Mouse (Mus musculus) liver, adult 2 months (tissue): ENCODE data around the gene Itgb2. TPM values are rescaled to one million over a fixed set of nuclear protein-coding genes. Genes with fewer than 3 reads are reported as not detected.
A peak's percentile ranks its signal among the peaks of the same experiment; 100 is the strongest.

Experiments used
- DNase-seq: peaks from one replicate; pipeline ENCODE4 v3.0.0-alpha.2; 2011; ENCODE audit warnings: low read depth, low spot score; ENCODE audit errors: extremely low read depth
- H3K27ac ChIP-seq: fragments of 200-500 bp; replicated peaks from 2 replicates; pipeline ENCODE4 v1.5.1; 2012; ENCODE audit warnings: low read depth, mild to moderate bottlenecking, control low read depth, inconsistent platforms, low read length; ENCODE audit not compliant: insufficient read depth
- H3K27me3 ChIP-seq: fragments of 200-500 bp; 2 replicates; pipeline ENCODE4 v1.6.1; 2012; ENCODE audit warnings: mild to moderate bottlenecking, moderate library complexity, low read length, inconsistent platforms; ENCODE audit not compliant: control insufficient read depth, insufficient read depth
- H3K36me3 ChIP-seq: fragments of 200-500 bp; 2 replicates; pipeline ENCODE4 v1.6.1; 2012; ENCODE audit warnings: low read length, inconsistent platforms; ENCODE audit not compliant: control insufficient read depth, insufficient read depth
- H3K4me1 ChIP-seq: fragments of 200-500 bp; 2 replicates; pipeline ENCODE4 v1.6.1; 2011; ENCODE audit warnings: low read length; ENCODE audit not compliant: control insufficient read depth, insufficient read depth
- H3K4me3 ChIP-seq: fragments of 200-500 bp; 2 replicates; pipeline ENCODE4 v1.5.1; 2011; ENCODE audit warnings: low read depth, mild to moderate bottlenecking, control low read depth, low read length, moderate library complexity; ENCODE audit not compliant: insufficient read depth
- H3K79me2 ChIP-seq: fragments of 200-500 bp; 2 replicates; pipeline ENCODE4 v1.6.1; 2012; ENCODE audit warnings: inconsistent platforms, mild to moderate bottlenecking, low read length, moderate library complexity; ENCODE audit not compliant: control insufficient read depth, insufficient read depth
- H3K9ac ChIP-seq: fragments of 200-500 bp; 2 replicates; pipeline ENCODE4 v1.6.1; 2012; ENCODE audit warnings: low read depth, mild to moderate bottlenecking, control low read depth, inconsistent platforms, low read length
- CTCF ChIP-seq: fragments of 200-500 bp; IDR thresholded peaks from 2 replicates; pipeline ENCODE4 v1.5.1; 2011; ENCODE audit warnings: low read depth, low read length, control low read depth
- POLR2A ChIP-seq: fragments of 200-500 bp; IDR thresholded peaks from 2 replicates; pipeline ENCODE4 v1.6.1; 2011; ENCODE audit warnings: low read length, control low read depth; ENCODE audit not compliant: insufficient read depth; ENCODE audit errors: extremely low read depth
- WGBS: fragments of 180-500 bp; shearing (Covaris S2); methylation state at CpG from one replicate; pipeline ENCODE4 v1.1.7; 2018; 5-methylcytosine and 5-hydroxymethylcytosine counted together
- polyA plus RNA-seq: library from polyadenylated mRNA; depleted of rRNA; stranded (reverse); fragments of >200 nt; gene quantifications from 2 replicates; pipeline ENCODE4 v1.2.3, GENCODE M21; 2012
- total RNA-seq: library from RNA; depleted of rRNA; stranded (reverse); fragments of >200 nt; gene quantifications from 2 replicates; pipeline ENCODE4 v1.2.3, GENCODE M21; 2014

The Itgb2 gene
- total and polyA plus RNA-seq, 2 experiments = 4.8 to 5.6 TPM

DNA sequence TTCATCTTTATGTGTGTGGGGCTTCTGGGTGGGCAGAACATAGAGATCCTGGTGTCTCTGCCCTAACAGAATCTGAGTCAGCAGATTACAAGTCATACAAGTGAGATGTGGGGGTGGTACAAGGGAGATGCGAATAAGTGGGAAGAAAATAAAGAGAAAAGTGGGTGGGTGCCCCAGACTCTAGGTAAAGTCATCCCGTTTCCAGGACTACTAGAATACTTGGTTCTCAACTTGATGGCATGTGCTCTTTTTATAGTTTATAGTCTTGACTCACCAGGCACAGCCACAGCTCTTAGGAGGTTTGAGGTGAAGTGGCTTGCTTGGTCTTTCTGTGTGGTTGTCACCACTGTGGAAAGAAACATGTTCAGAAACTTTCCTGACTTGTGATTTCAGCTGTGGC lies 66.0 kb downstream of the Itgb2 start:
- no peak for DNase-seq
- 0 out of 2 replicates have a peak, but pooled peaks cover under 1% of the 10 kb centered on the region for H3K4me1 ChIP-seq
- H3K36me3 ChIP-seq = peaks cover 62% of the 10 kb centered on the region
- 94% methylated on average over 2 of the region's 2 CpGs for WGBS
- no peak overlapping the region for H3K9ac ChIP-seq
- H3K27me3 ChIP-seq = no peaks in the 10 kb centered on the region
- H3K27ac ChIP-seq = no peak overlapping the region
- no peaks in the 10 kb centered on the region; the same call in 1 of the 2 replicates for H3K79me2 ChIP-seq
- H3K4me3 ChIP-seq = no peak overlapping the region
- no peak for TF ChIP-seq CTCF
- no peak for TF ChIP-seq POLR2A

GRCm38 (mm10) chr10:77603021-77603420 lies 73.0 kb downstream of the Itgb2 start:
- Histone ChIP-seq H3K9ac (no peak overlapping the region), H3K79me2 (peaks cover 12% of the 10 kb centered on the region; the same call in 1 of the 2 replicates), H3K36me3 (peaks cover 8% of the 10 kb centered on the region), H3K27me3 (no peaks in the 10 kb centered on the region), H3K4me3 (no peak overlapping the region), H3K4me1 (peaks cover 7% of the 10 kb centered on the region; the same call in 1 of the 2 replicates), H3K27ac (no peak overlapping the region)
- TF ChIP-seq POLR2A = no peak
- no peak for TF ChIP-seq CTCF
- DNase-seq = no peak
- WGBS = 84% methylated on average over 4 of the region's 4 CpGs

DNA sequence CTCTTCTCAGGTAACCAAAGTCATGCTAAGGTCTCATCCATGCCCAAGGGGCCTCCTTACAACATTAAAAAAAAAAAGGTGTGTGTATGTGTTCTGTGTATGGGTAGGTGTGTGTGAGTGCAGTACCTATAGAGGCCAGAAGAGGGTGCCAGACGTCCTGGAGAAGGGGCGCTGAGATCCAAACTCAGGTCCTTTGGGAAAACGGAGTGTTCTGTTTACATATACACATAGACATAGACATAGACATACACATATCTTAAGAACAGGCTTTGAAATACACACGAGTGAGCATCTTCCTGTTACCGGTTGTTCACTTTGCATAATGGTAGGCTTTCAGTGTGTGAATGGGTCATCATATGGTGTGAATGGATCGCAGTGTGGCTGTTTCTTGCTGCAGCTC lies 74.1 kb downstream of the Itgb2 start:
- no peak for DNase-seq
- Histone ChIP-seq H3K79me2 (peaks cover 15% of the 10 kb centered on the region; the same call in 1 of the 2 replicates), H3K9ac (no peak overlapping the region), H3K4me1 (peaks cover 9% of the 10 kb centered on the region; the same call in 1 of the 2 replicates), H3K4me3 (no peak overlapping the region), H3K36me3 (no peaks in the 10 kb centered on the region), H3K27ac (no peak overlapping the region), H3K27me3 (no peaks in the 10 kb centered on the region)
- WGBS = 94% methylated on average over 6 of the region's 6 CpGs
- TF ChIP-seq POLR2A (no peak), CTCF (peak; percentile 53)

GRCm38 (mm10) chr10:77604958-77605357 lies 74.9 kb downstream of the Itgb2 start:
- Histone ChIP-seq H3K27me3 (no peaks in the 10 kb centered on the region), H3K9ac (no peak overlapping the region), H3K36me3 (no peaks in the 10 kb centered on the region), H3K4me1 (peaks cover 11% of the 10 kb centered on the region), H3K4me3 (no peak overlapping the region), H3K79me2 (peaks cover 15% of the 10 kb centered on the region; the same call in 1 of the 2 replicates), H3K27ac (no peak overlapping the region)
- TF ChIP-seq POLR2A (no peak), CTCF (no peak)
- DNase-seq = no peak
- 62% methylated on average over 5 of the region's 5 CpGs for WGBS

- Histone ChIP-seq H3K4me1 (peaks cover 13% of the 10 kb centered on the region), H3K27ac (peak overlapping the region; percentile 92), H3K79me2 (peaks cover 16% of the 10 kb centered on the region), H3K9ac (no peak overlapping the region), H3K36me3 (no peaks in the 10 kb centered on the region), H3K27me3 (no peaks in the 10 kb centered on the region), H3K4me3 (no peak overlapping the region)
- 3% methylated on average over 1 of the region's 1 CpGs for WGBS
- DNase-seq = peak; percentile 50
- peak; percentile 39 for TF ChIP-seq CTCF
- TF ChIP-seq POLR2A = no peak
These were observed 75.3 kb downstream of the Itgb2 start for GRCm38 (mm10) chr10:77605368-77605767.
